Mouse (Mus musculus) right cerebral cortex, postnatal 14 days (tissue): ENCODE measurements around the gene Cradd.

Experiments used
- DNase-seq: peaks from one replicate; pipeline ENCODE4 v3.0.0; 2022

The Cradd gene

GRCm38 (mm10) chr10:95266983-95267382 lies 57.0 kb downstream of the Cradd start:
- DNase-seq, result no peak

DNA sequence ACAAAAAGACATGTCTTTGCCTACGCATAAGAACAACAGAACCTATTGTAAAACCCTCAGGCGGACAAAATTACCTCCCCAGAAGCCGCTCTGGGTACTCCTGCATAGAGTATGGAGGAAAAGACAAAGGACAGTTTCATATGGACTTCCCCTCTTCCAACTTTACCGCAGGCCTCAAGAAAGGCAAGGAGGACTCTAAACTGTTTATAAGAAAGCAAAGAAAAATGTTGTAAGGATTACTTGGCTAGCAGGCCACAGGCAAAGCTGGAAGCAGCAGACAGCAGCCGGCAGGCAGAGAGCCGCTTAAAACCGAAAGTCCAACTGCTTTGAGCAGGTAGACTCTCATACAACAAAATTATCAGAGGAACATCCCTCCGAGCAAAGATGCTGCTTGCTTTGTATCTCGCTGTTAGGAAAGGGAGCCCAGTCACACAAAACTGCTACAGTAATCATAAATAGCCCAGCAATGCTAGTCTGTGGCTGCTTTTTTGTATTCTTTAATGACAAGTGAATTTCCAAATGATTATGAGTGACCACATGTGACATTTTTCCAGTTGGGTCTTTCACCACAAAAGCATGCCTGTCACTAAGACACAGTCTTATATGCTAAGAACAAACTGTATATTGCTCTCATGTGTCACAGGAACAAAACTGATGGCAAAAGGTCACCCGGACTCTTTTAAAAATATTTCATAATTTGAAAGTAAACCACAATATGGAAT lies 57.7 kb downstream of the Cradd start:
- DNase-seq, result no peak

DNA sequence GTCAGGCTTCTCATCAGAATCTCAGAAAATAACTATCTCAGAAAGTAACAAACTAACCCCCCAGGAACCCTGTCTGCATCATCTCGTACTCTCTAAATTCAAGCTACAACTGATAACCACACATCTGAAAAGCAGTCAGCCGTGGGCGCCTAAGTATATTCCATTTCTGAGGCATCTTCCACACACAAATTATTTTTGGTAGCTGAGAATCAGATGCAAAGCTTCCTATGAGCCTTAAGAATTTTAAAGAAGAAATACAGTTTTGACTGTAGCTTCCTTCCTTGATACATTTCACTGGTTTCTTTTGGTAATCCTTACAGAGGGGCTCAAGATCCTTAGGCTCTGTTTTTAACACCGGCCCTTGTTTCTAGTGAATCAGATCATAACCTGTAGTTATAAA lies 58.4 kb downstream of the Cradd start:
- DNase-seq, result no peak

GRCm38 (mm10) chr10:95264485-95265321 lies 59.2 kb downstream of the Cradd start:
- DNase-seq, result no peak

- DNase-seq, result no peak
Measured at GRCm38 (mm10) chr10:95262388-95262787, 61.5 kb downstream of the Cradd start.

- DNase-seq, result no peak
Measured at GRCm38 (mm10) chr10:95261279-95261678, 62.7 kb downstream of the Cradd start.

DNA sequence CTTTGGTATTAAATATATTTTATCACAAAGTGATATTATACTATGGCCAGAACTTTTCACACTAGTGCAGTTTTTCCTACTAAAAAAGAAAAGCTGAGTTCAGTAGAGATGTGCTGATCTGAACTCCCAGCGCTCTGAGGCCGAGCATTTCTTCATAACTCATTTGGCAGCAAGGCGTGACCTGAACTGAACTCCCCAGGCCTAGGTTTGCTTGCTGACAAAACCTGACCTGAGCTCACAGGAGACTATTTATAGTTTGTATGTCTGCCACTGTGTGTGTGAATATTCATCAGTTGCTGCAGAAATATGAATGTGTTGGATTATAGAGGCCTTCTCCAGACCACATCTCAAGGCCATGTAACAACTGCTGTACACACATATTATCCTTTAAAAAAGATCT lies 63.5 kb downstream of the Cradd start:
- DNase-seq, result no peak

DNA sequence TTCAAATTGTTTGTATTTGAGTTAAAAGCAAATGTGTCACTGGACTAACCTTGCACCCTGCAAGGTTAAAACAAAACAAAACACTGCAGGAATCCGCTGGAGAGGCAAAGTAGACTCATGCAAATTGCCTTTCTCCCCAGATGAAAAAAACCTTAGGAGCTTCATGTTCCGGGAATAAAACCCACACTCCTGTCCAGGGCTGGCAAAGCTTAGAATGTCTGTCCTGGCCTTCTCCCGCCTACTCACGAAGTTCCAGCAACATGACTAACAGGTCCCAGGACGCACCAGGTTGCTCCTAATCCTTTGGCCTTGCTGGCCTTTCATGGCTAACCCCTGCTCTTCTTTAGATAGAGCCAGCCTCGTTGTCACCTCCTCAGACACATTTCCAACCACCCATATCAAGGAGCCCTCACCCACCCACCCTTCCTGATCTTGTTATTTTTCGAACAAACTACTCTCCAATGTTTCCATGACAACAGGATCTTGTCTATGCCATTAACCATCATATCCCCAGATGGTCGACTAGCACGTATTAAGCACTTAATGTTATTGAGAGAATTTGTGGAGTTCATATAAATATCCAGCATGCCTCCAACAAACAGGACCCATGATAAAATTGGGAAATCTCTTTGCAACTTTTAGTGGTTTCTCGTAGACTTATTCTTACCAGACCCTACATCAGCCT lies 65.3 kb downstream of the Cradd start:
- no peak for DNase-seq

DNA sequence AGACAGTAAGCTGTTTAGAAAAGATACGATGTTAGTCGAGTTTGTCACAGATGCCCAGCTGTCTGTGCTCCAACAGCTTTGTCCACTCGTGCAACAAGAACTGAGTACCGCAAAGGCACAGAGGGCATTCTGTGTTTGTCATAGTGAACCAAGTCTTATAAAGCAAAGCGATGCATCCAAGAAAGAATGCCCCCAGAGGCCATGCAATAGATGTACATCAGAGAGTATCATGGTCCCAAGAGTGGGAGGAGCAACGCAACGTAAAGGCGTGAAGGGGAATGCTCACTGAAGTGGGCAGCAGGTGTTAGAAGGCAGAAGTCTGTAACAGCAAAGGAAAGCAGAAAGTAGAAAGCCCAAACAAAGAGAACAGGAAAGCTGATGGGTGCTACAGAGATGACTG lies 66.0 kb downstream of the Cradd start:
- no peak for DNase-seq

DNA sequence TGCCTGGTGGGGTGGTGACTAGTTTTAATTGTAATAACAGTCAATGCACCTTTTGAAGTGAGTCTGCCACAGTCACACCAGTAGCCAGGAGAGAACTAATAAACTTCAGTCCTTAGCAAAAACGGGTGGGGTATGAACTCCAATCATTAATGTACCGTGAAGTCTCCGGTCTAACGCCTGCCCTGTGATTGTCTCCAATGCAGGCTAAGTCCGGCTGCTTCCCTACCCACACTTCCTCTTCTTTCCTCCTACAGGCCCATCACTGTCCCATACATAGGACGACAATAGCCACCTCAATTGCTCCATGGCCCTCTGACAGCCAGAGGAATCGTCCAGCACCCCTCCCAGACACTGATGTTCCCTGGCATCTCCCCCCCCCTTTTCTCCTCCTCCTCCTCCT lies 67.8 kb downstream of the Cradd start:
- no peak for DNase-seq

- DNase-seq, result no peak
Measured at GRCm38 (mm10) chr10:95255018-95255680, 68.8 kb downstream of the Cradd start.

GRCm38 (mm10) chr10:95254453-95255001 lies 69.4 kb downstream of the Cradd start:
- no peak for DNase-seq

- no peak for DNase-seq
Measured at GRCm38 (mm10) chr10:95254046-95254445, 69.9 kb downstream of the Cradd start.

GRCm38 (mm10) chr10:95251674-95252073 lies 72.3 kb downstream of the Cradd start:
- no peak for DNase-seq

GRCm38 (mm10) chr10:95248362-95248761 lies 75.6 kb downstream of the Cradd start:
- DNase-seq, result no peak

DNA sequence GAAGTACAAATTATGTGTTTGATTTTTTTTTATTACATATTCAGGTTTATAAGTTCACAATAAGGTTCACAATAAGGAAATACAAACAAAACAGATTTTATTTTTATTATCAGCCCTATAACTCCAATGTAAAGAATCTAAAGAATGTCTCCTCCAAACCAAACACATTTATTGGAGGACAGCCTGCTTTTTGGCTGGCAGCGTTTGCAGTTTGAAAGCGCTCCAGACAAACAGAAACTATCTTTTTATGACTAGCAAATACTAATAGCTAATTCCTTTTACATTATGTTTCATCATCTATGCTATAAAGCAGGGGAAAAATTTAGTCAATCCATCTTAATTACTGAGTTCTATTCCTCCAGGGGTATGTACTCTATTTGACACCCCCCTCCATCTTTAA lies 77.2 kb downstream of the Cradd start:
- no peak for DNase-seq

DNA sequence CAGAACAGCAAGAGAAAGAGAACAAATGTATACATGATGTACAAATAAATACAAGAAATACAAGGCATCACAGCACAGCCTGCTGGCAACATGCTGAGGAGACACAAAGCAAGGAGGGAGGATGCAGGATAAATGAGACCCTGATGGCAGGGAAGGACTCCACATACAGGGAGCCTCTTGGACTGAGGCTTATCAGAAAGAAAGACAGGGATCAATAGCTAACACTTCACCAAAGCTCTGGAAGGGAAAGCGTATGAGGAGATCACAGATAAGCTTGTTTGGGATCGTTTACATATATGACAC lies 78.3 kb downstream of the Cradd start:
- DNase-seq, result no peak

DNA sequence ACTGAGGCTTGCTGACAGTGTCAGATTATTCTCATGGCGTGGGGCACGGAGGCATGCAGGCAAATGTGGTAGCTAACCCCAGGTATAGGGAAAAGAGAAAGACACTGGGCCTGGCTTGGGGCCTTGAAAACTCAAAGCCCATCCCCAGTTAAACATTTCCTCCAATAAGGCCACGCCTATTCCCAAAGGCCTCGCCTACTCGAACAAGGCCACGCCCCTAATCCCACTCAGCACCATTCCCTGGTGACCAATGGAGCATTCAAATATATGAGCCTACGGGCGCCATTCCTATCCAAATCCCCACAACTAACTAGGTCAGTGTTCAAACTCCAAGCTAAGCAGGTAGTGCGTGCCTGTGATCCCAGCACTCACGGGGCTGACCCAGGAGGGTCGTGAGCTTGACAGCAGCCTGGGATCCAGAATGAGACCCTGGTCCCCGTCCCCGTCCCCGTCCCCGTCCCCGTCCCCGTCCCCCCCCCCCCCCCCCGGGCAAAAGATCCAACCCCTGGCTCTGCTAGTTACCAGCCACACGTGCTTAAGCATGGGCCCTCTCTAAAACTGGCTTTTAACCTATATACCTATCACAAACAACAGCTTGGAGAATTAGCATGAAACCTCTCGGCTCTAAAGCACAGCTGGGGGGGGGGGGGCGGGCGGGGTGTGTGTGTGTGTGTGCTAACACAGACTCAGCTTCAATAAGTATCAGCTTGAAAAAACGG lies 78.8 kb downstream of the Cradd start:
- no peak for DNase-seq

DNA sequence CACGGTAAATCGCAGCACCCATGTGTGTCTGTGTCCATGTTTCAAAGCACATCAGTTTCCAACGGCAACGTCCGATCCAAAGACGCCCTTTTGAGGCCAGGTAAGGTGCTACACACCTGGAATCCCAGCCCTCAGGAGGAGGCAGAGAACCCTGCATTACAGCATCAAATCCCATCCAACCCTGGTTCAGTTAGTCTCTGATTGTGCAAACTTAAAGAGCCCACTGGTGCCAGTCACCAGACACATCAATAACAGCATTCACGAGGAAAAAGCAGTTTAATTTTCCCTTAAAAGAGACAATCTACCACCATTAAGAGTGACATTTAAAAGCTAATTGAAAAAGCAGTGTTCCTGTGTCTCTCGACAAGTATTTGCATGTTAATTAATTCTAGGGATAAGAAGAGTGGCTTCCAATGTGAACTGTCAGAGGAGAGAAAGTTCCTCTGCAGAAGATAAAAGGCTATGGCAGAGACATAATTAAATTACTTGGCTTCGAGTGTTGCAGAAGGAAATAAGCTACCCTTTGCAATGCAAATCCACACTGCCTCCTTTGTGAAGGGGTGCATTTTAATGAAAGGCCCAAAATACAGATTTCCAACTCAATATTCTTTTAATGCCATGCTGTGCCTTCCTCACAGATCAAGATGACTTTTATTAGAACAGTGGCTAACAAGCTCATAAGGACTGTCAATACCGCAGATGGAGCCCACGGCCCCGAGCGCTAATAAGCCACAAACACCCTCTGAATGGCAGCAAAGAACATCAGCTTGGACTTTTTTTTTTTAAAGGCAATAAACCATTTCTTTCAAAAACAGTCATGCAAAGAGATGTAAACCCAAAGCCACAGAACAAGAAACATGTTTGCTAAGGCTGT lies 84.5 kb downstream of the Cradd start:
- no peak for DNase-seq

DNA sequence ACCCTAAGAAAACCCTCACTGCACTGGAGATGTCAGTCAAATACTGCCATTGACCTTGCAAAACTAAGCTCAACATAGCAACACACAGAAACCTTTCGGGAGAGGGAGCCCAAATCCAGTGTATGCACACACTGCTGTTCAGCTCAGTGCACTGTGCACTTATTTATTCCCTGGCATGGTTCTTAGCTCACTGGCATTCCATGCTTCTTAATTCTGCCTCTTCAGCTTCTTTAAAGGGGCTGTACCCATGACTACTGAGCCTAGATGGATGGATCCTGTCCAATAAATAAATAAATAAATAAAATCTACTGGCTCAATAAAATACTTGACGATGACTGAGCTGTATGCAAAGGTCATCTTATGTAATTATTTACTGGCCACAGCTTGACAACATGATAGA lies 85.3 kb downstream of the Cradd start:
- no peak for DNase-seq

GRCm38 (mm10) chr10:95236226-95236625 lies 87.7 kb downstream of the Cradd start:
- DNase-seq, result no peak
